Mouse (Mus musculus) embryonic facial prominence, embryonic 14.5 days (tissue): ENCODE measurements around the gene Lypla2. TPM values are rescaled to one million over a fixed set of nuclear protein-coding genes. Genes with fewer than 3 reads are reported as not detected.

ENCODE experiments used
- ATAC-seq: fragments of 200-750 bp; cut with Nextera tagmentation; 2 replicates; pipeline ENCODE4 v1.8.0; 2017; ENCODE audit warnings: low read depth, moderate number of reproducible peaks, moderate TSS enrichment
- DNase-seq: peaks from one replicate; pipeline ENCODE4 v3.0.0-alpha.2; 2015; ENCODE audit warnings: low spot score
- H3K27ac ChIP-seq: fragments of 300-500 bp; sonication (generic); replicated peaks from 2 replicates; pipeline ENCODE4 v1.5.1; 2014; ENCODE audit warnings: low read depth, mild to moderate bottlenecking, low read length, moderate library complexity
- H3K27me3 ChIP-seq: fragments of 300-500 bp; sonication (generic); replicated peaks from 2 replicates; pipeline ENCODE4 v1.6.1; 2014; ENCODE audit warnings: low read length; ENCODE audit not compliant: control insufficient read depth, insufficient read depth
- H3K36me3 ChIP-seq: fragments of 300-500 bp; sonication (generic); 2 replicates; pipeline ENCODE4 v1.6.1; 2014; ENCODE audit warnings: low read length, mixed read lengths; ENCODE audit not compliant: control insufficient read depth, insufficient read depth
- H3K4me1 ChIP-seq: fragments of 300-500 bp; sonication (generic); 2 replicates; pipeline ENCODE4 v1.6.1; 2014; ENCODE audit warnings: antibody characterized with exemption, low read length; ENCODE audit not compliant: control insufficient read depth, insufficient read depth
- H3K4me2 ChIP-seq: fragments of 300-500 bp; sonication (generic); 2 replicates; pipeline ENCODE4 v1.6.1; 2014; ENCODE audit warnings: low read depth, mild to moderate bottlenecking, low read length, moderate library complexity, mixed read lengths
- H3K4me3 ChIP-seq: fragments of 300-500 bp; sonication (generic); 2 replicates; pipeline ENCODE4 v1.5.1; 2014; ENCODE audit warnings: low read depth, mild to moderate bottlenecking, low read length
- H3K9ac ChIP-seq: fragments of 300-500 bp; sonication (generic); 2 replicates; pipeline ENCODE4 v1.6.1; 2014; ENCODE audit warnings: low read depth, mild to moderate bottlenecking, low read length, moderate library complexity, mixed read lengths
- H3K9me3 ChIP-seq: fragments of 300-500 bp; sonication (generic); 2 replicates; pipeline ENCODE4 v1.6.1; 2016; ENCODE audit warnings: low read length; ENCODE audit not compliant: control insufficient read depth
- WGBS: fragments of 180-500 bp; shearing (Covaris S2); extraction: QIAGEN DNeasy Blood & Tissue Kit; methylation state at CpG from one replicate; pipeline ENCODE4 v1.1.7; 2014; 5-methylcytosine and 5-hydroxymethylcytosine counted together
- polyA plus RNA-seq: library from polyadenylated mRNA; unstranded; fragments of >200 nt; fragmentation: Nextera tagmentation; extraction: Ambion mirVana; gene quantifications from 2 replicates; pipeline ENCODE4 v1.2.1, GENCODE M21; 2014

The Lypla2 gene
- polyA plus RNA-seq, 1 experiment from 2014 or later = 87.6 TPM

- WGBS = 74% methylated on average over 13 of the region's 19 CpGs
- ATAC-seq (no peak), DNase-seq (no peak)
- H3K9me3 ChIP-seq = no peaks in the 10 kb centered on the region
- no peak overlapping the region for H3K27ac ChIP-seq
- peaks cover 8% of the 10 kb centered on the region for H3K4me1 ChIP-seq
- no peak overlapping the region for H3K9ac ChIP-seq
- peaks cover 47% of the 10 kb centered on the region for H3K36me3 ChIP-seq
- H3K4me3 ChIP-seq = no peak overlapping the region
- H3K27me3 ChIP-seq = no peaks in the 10 kb centered on the region
- no peak overlapping the region for H3K4me2 ChIP-seq
These were observed 4.1 kb downstream of the Lypla2 start for GRCm38 (mm10) chr4:135968271-135968869.

DNA sequence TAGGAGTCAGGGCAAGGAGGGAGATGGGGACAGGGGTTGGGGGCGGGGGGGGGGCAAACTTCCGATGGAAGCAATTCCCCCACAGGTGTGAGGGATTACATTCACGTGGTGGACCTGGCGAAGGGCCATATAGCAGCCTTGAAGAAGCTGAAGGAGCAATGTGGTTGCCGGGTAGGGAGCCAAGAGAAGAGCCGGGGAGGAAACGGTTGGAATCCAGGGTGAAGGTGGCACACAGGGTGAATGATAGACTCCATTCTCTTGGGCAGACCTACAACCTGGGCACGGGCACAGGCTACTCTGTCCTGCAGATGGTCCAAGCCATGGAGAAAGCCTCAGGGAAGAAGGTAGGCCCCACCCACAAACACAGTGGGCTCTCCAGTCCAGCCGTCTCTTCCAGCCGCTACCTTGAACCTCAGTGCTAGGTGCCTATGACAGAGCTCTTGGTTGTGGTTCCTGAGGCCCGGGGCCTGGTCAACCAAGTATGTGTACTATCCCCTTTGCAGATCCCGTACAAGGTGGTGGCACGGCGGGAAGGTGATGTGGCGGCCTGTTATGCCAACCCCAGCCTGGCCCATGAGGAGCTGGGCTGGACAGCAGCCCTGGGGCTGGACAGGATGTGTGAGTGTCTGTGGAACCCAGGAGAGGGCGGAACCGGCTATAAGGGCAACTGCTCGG, 5.2 kb downstream of the Lypla2 start:
- Histone ChIP-seq H3K9me3 (no peaks in the 10 kb centered on the region), H3K4me1 (peaks cover 8% of the 10 kb centered on the region), H3K36me3 (peaks cover 47% of the 10 kb centered on the region), H3K4me3 (no peak overlapping the region), H3K27me3 (no peaks in the 10 kb centered on the region), H3K4me2 (no peak overlapping the region), H3K27ac (no peak overlapping the region), H3K9ac (no peak overlapping the region)
- ATAC-seq = no peak
- no peak for DNase-seq
- WGBS = 86% methylated on average over 18 of the region's 18 CpGs

- ATAC-seq (no peak), DNase-seq (no peak)
- Histone ChIP-seq H3K27ac (no peak overlapping the region), H3K27me3 (no peaks in the 10 kb centered on the region), H3K9ac (no peak overlapping the region), H3K4me1 (peaks cover 2% of the 10 kb centered on the region), H3K4me3 (no peak overlapping the region), H3K36me3 (peaks cover 53% of the 10 kb centered on the region), H3K4me2 (no peak overlapping the region), H3K9me3 (no peaks in the 10 kb centered on the region)
- 93% methylated on average over 16 of the region's 16 CpGs for WGBS
These were observed 6.1 kb downstream of the Lypla2 start for GRCm38 (mm10) chr4:135966283-135966682.

GRCm38 (mm10) chr4:135965113-135965512, 7.3 kb downstream of the Lypla2 start:
- H3K27ac ChIP-seq = no peak overlapping the region
- 0 out of 2 replicates have a peak overlapping the region, but pooled peaks have one; percentile 75 for H3K9ac ChIP-seq
- peak overlapping the region; percentile 96; the same call in 1 of the 2 replicates for H3K4me2 ChIP-seq
- H3K36me3 ChIP-seq = peaks cover 61% of the 10 kb centered on the region
- DNase-seq (no peak), ATAC-seq (no peak)
- WGBS = 81% methylated on average over 9 of the region's 9 CpGs
- H3K4me3 ChIP-seq = peak overlapping the region; percentile 61
- no peaks in the 10 kb centered on the region for H3K27me3 ChIP-seq
- H3K9me3 ChIP-seq = no peaks in the 10 kb centered on the region
- no peaks in the 10 kb centered on the region for H3K4me1 ChIP-seq

DNA sequence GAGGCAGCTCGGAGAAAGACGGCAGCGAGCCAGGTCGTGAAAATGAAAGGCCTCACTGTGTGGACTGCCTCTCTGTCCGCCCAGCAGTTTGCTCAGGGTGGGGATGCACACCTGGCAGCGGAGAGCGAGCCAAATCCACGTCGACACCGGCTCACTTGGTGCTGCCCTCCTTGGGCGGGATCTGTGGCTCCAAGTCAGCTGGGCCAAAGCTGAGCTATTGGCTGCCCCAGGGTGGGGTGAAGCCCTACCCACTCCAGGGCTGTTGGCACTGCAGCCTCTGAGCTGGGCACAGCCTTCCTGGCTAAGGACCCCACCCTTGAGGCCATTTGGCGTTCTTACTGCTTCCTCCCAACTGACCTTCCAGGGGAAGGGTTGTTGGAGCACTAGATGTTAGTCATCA, 8.0 kb downstream of the Lypla2 start:
- ATAC-seq = peak; percentile 27; the same call in 1 of the 2 replicates
- Histone ChIP-seq H3K36me3 (peaks cover 61% of the 10 kb centered on the region), H3K4me1 (no peaks in the 10 kb centered on the region), H3K27me3 (no peaks in the 10 kb centered on the region), H3K27ac (peak overlapping the region; percentile 83), H3K4me2 (peak overlapping the region; percentile 96), H3K9me3 (no peaks in the 10 kb centered on the region), H3K4me3 (peak overlapping the region; percentile 61), H3K9ac (peak overlapping the region; percentile 75)
- WGBS = 3% methylated on average over 12 of the region's 12 CpGs
- DNase-seq = peak; percentile 69

- Histone ChIP-seq H3K9me3 (no peaks in the 10 kb centered on the region), H3K4me3 (peak within 1 kb of the TSS; percentile 61), H3K4me2 (peak within 1 kb of the TSS; percentile 96), H3K9ac (peak within 1 kb of the TSS; percentile 75), H3K27ac (peak within 1 kb of the TSS; percentile 85), H3K27me3 (no peaks in the 10 kb centered on the region), H3K36me3 (peaks cover 61% of the 10 kb centered on the region), H3K4me1 (no peaks in the 10 kb centered on the region)
- DNase-seq (peak; percentile 99), ATAC-seq (peak; percentile 96)
- 0% methylated on average over 34 of the region's 56 CpGs for WGBS
These were observed 8.8 kb downstream of the Lypla2 start, which contains the start of gene Gale for GRCm38 (mm10) chr4:135963457-135964193. Gene Gale (plus strand): TSS chr4:135963727.

- Histone ChIP-seq H3K4me1 (no peaks in the 10 kb centered on the region), H3K36me3 (peaks cover 60% of the 10 kb centered on the region), H3K4me2 (peak overlapping the region; percentile 96), H3K9ac (peak overlapping the region; percentile 75), H3K4me3 (peak overlapping the region; percentile 61), H3K27me3 (no peaks in the 10 kb centered on the region), H3K9me3 (no peaks in the 10 kb centered on the region), H3K27ac (peak overlapping the region; percentile 85)
- no peak for DNase-seq
- 0 out of 2 replicates have a peak, but pooled peaks have one; percentile 3 for ATAC-seq
- WGBS = 8% methylated on average over 15 of the region's 15 CpGs
These were observed 9.5 kb downstream of the Lypla2 start for GRCm38 (mm10) chr4:135962946-135963345.

GRCm38 (mm10) chr4:135962198-135962597, 10.2 kb downstream of the Lypla2 start:
- no peak overlapping the region for H3K4me2 ChIP-seq
- no peak overlapping the region for H3K4me3 ChIP-seq
- ATAC-seq = no peak
- WGBS = 88% methylated on average over 7 of the region's 7 CpGs
- H3K27me3 ChIP-seq = no peaks in the 10 kb centered on the region
- H3K9me3 ChIP-seq = no peaks in the 10 kb centered on the region
- no peak overlapping the region for H3K9ac ChIP-seq
- no peak for DNase-seq
- no peaks in the 10 kb centered on the region for H3K4me1 ChIP-seq
- H3K27ac ChIP-seq = peak overlapping the region; percentile 85; the same call in 1 of the 2 replicates
- H3K36me3 ChIP-seq = peaks cover 56% of the 10 kb centered on the region
